Mouse (Mus musculus) ES-E14 (cell line): ENCODE results near the gene Rab34. TPM values are rescaled to one million over a fixed set of nuclear protein-coding genes. Genes with fewer than 3 reads are reported as not detected.

Source experiments
- DNase-seq: peaks from one replicate; pipeline ENCODE4 v3.0.0-alpha.2; 2013; ENCODE audit warnings: low read depth, low spot score
- H3K27ac ChIP-seq: 2 replicates; pipeline ENCODE4 v1.5.1; 2012; ENCODE audit warnings: low read depth, mild to moderate bottlenecking, low read length, moderate library complexity, mixed read lengths; ENCODE audit not compliant: poor library complexity, insufficient read depth, severe bottlenecking
- H3K36me3 ChIP-seq: 2 replicates; pipeline ENCODE4 v1.6.1; 2012; ENCODE audit warnings: mild to moderate bottlenecking, low read length, moderate library complexity, mixed read lengths; ENCODE audit not compliant: control insufficient read depth, poor library complexity, insufficient read depth, severe bottlenecking
- H3K4me1 ChIP-seq, 2 experiments: fragments of 150-350 bp in 1 of 2; sonication (generic) in 1 of 2; 2 replicates each; pipeline ENCODE4 v1.6.1; 2012; ENCODE audit warnings: low read length in 2 of 2, mild to moderate bottlenecking in 1 of 2, mixed read lengths in 1 of 2; ENCODE audit not compliant: control insufficient read depth in 2 of 2, insufficient read depth in 2 of 2, poor library complexity in 1 of 2
- H3K4me3 ChIP-seq, 2 experiments: fragments of 150-350 bp in 1 of 2; sonication (generic) in 1 of 2; 2 replicates each; pipeline ENCODE4 v1.5.1; 2012; ENCODE audit warnings: low read length in 2 of 2, low read depth in 1 of 2, mild to moderate bottlenecking in 1 of 2, mixed read lengths in 1 of 2; ENCODE audit not compliant: insufficient read depth in 1 of 2, poor library complexity in 1 of 2, severe bottlenecking in 1 of 2
- H3K9ac ChIP-seq: 2 replicates; pipeline ENCODE4 v1.6.1; 2012; ENCODE audit warnings: low read depth, mild to moderate bottlenecking, low read length, mixed read lengths; ENCODE audit not compliant: poor library complexity, insufficient read depth, severe bottlenecking
- H3K9me3 ChIP-seq: fragments of 150-350 bp; sonication (generic); 2 replicates; pipeline ENCODE4 v1.6.1; 2012; ENCODE audit warnings: low read depth, mild to moderate bottlenecking, low read length; ENCODE audit not compliant: control insufficient read depth, insufficient read depth
- CHD2 ChIP-seq: IDR thresholded peaks from 2 replicates; pipeline ENCODE4 v1.6.1; 2014; ENCODE audit warnings: mild to moderate bottlenecking, low read depth, low read length, inconsistent platforms
- HCFC1 ChIP-seq: IDR thresholded peaks from 2 replicates; pipeline ENCODE4 v1.6.1; 2012; ENCODE audit warnings: low read length, inconsistent platforms, borderline replicate concordance; ENCODE audit not compliant: insufficient read depth
- MAFK ChIP-seq: IDR thresholded peaks from 2 replicates; pipeline ENCODE4 v1.6.1; 2014; ENCODE audit warnings: mild to moderate bottlenecking, low read depth, low read length, inconsistent platforms; ENCODE audit not compliant: insufficient read depth
- ZC3H11A ChIP-seq: IDR thresholded peaks from 2 replicates; pipeline ENCODE4 v1.6.1; 2012; ENCODE audit warnings: low read depth, mild to moderate bottlenecking, inconsistent platforms, low read length, borderline replicate concordance
- ZNF384 ChIP-seq: IDR thresholded peaks from 2 replicates; pipeline ENCODE4 v1.6.1; 2012; ENCODE audit warnings: low read depth, low read length, inconsistent platforms
- in situ Hi-C, 2 experiments: fragments of 600-800 bp; cut with MboI; formaldehyde crosslinking; loops; one replicate each; pipeline ENCODE4 v1.15.1; 2025; ENCODE audit warnings: low sequenced_read_pairs in 2 of 2, inconsistent platforms in 1 of 2; ENCODE audit not compliant: unreplicated experiment in 2 of 2
- total RNA-seq: library from RNA; depleted of rRNA; stranded (reverse); fragments of 300-350 nt; gene quantifications from 2 replicates; pipeline ENCODE4 v1.2.3, GENCODE M21; 2012

The Rab34 gene
- total RNA-seq, 1 experiment: 36.1 TPM

- peaks cover 34% of the 10 kb centered on the region for H3K36me3 ChIP-seq
- in situ Hi-C loops: no loop called here
- peak overlapping the region; percentile 99 for H3K27ac ChIP-seq
- no peaks in the 10 kb centered on the region for H3K9me3 ChIP-seq
- TF ChIP-seq ZC3H11A (no peak), HCFC1 (peak; percentile 48; the same call in 1 of the 2 replicates), CHD2 (peak; percentile 81)
- H3K9ac ChIP-seq: peak overlapping the region; percentile 99
- no peak for DNase-seq
- H3K4me3 ChIP-seq: peak overlapping the region; percentile 88 to 90
- no peaks in the 10 kb centered on the region; a peak in 1 of 4 replicates for H3K4me1 ChIP-seq
Measured at GRCm38 (mm10) chr11:78178859-78179437, 9.3 kb upstream of the Rab34 start.

GRCm38 (mm10) chr11:78179438-78179999 is 8.7 kb upstream of the Rab34 start:
- Histone ChIP-seq H3K9ac (peak overlapping the region; percentile 99), H3K4me1 (no peaks in the 10 kb centered on the region; a peak in 1 of 4 replicates), H3K27ac (peak overlapping the region; percentile 8; the same call in 1 of the 2 replicates), H3K36me3 (peaks cover 34% of the 10 kb centered on the region), H3K9me3 (no peaks in the 10 kb centered on the region), H3K4me3 (peak overlapping the region; percentile 88 to 90)
- TF ChIP-seq CHD2: peak; percentile 7; the same call in 1 of the 2 replicates
- no peak for TF ChIP-seq MAFK
- in situ Hi-C loops: no loop called here
- DNase-seq: no peak

- Histone ChIP-seq H3K27ac (peak overlapping the region; percentile 14; the same call in 1 of the 2 replicates), H3K9me3 (no peaks in the 10 kb centered on the region), H3K4me3 (peak overlapping the region in 1 of 2 experiments; percentile 88; a peak in 2 of 4 replicates), H3K36me3 (peaks cover 34% of the 10 kb centered on the region), H3K9ac (peak overlapping the region; percentile 32; the same call in 1 of the 2 replicates), H3K4me1 (no peaks in the 10 kb centered on the region; a peak in 1 of 4 replicates)
- in situ Hi-C loops: no loop called here
- no peak for DNase-seq
- TF ChIP-seq ZC3H11A: no peak
- no peak for TF ChIP-seq MAFK
- no peak for TF ChIP-seq HCFC1
- no peak for TF ChIP-seq ZNF384
- no peak; the same call in 1 of the 2 replicates for TF ChIP-seq CHD2
Measured at GRCm38 (mm10) chr11:78180081-78180761, 8.0 kb upstream of the Rab34 start.

- Histone ChIP-seq H3K4me3 (peak overlapping the region; percentile 88 to 89), H3K9ac (peak overlapping the region; percentile 100), H3K4me1 (no peaks in the 10 kb centered on the region; a peak in 1 of 4 replicates), H3K27ac (peak overlapping the region; percentile 94; the same call in 1 of the 2 replicates), H3K36me3 (peaks cover 34% of the 10 kb centered on the region), H3K9me3 (no peaks in the 10 kb centered on the region)
- in situ Hi-C loops: no loop called here
- no peak for TF ChIP-seq HCFC1
- TF ChIP-seq CHD2: no peak
- no peak for TF ChIP-seq ZC3H11A
- no peak for DNase-seq
Measured at GRCm38 (mm10) chr11:78181830-78182357, 6.3 kb upstream of the Rab34 start.
